Mouse (Mus musculus) CH12.LX (cell line): ENCODE measurements at regions not wholly inside any gene's neighbourhood (a gene's known extent, or its start where the extent isn't known, plus 50 kb on each side); places are given as distances from the start of the nearest gene placed in this dataset.

Experiments
- DNase-seq: peaks from one replicate; pipeline ENCODE4 v3.0.0-alpha.2; 2013; ENCODE audit errors: extremely low read depth
- H3K27ac ChIP-seq: 2 replicates; pipeline ENCODE4 v1.5.1; 2012; ENCODE audit warnings: low read depth, mild to moderate bottlenecking, control low read depth, moderate library complexity; ENCODE audit not compliant: insufficient read depth
- H3K27me3 ChIP-seq: replicated peaks from 2 replicates; pipeline ENCODE3; 2012; ENCODE audit warnings: inconsistent platforms
- H3K36me3 ChIP-seq, 2 experiments: replicated peaks in 1 of 2; 2 replicates each; pipeline versions ENCODE3 to v1.6.1; 2012; ENCODE audit warnings: inconsistent platforms in 1 of 2, low read length in 1 of 2, mild to moderate bottlenecking in 1 of 2, mixed read lengths in 1 of 2, moderate library complexity in 1 of 2; ENCODE audit not compliant: control insufficient read depth in 1 of 2, insufficient read depth in 1 of 2
- H3K4me1 ChIP-seq, 2 experiments: 2 replicates each; pipeline ENCODE4 v1.6.1; 2012; ENCODE audit warnings: inconsistent platforms in 1 of 2, moderate library complexity in 1 of 2; ENCODE audit not compliant: insufficient read depth in 2 of 2, control insufficient read depth in 1 of 2
- H3K4me2 ChIP-seq: 2 replicates; pipeline ENCODE4 v1.6.1; 2012; ENCODE audit warnings: low read depth, mild to moderate bottlenecking, control low read depth; ENCODE audit not compliant: poor library complexity, insufficient read depth, severe bottlenecking
- H3K4me3 ChIP-seq, 3 experiments: fragments of 150-350 bp in 1 of 3; sonication (generic) in 1 of 3; replicated peaks in 1 of 3; 2 replicates each; pipeline versions ENCODE3 to v1.5.1; 2011 to 2012; ENCODE audit warnings: low read depth in 2 of 3, low read length in 2 of 3, mild to moderate bottlenecking in 2 of 3, moderate library complexity in 2 of 3, control low read depth in 1 of 3, improper control_type of control experiment in 1 of 3, inconsistent platforms in 1 of 3, mixed read lengths in 1 of 3; ENCODE audit not compliant: poor library complexity in 1 of 3
- H3K79me2 ChIP-seq: replicated peaks from 2 replicates; pipeline ENCODE4 v1.6.1; 2012; ENCODE audit warnings: mild to moderate bottlenecking, moderate library complexity; ENCODE audit not compliant: control insufficient read depth, poor library complexity, insufficient read depth, severe bottlenecking; ENCODE audit errors: extremely low read depth
- H3K9ac ChIP-seq: 2 replicates; pipeline ENCODE4 v1.6.1; 2012; ENCODE audit warnings: low read depth, mild to moderate bottlenecking, control low read depth, moderate library complexity; ENCODE audit not compliant: insufficient read depth
- H3K9me3 ChIP-seq: replicated peaks from 2 replicates; pipeline ENCODE3; 2012; ENCODE audit warnings: low read length, inconsistent platforms, mixed read lengths
- BHLHE40 ChIP-seq: IDR thresholded peaks from 2 replicates; pipeline ENCODE4 v1.6.1; 2011; ENCODE audit warnings: mild to moderate bottlenecking, low read depth, low read length, improper control_type of control experiment
- CHD1 ChIP-seq: IDR thresholded peaks from 2 replicates; pipeline ENCODE4 v1.6.1; 2012; ENCODE audit warnings: low read depth, low read length, improper control_type of control experiment, inconsistent platforms
- CHD2 ChIP-seq: IDR thresholded peaks from 2 replicates; pipeline ENCODE4 v1.6.1; 2011; ENCODE audit warnings: low read length, improper control_type of control experiment
- CTCF ChIP-seq, 2 experiments: IDR thresholded peaks in 1 of 2; conservative IDR thresholded peaks in 1 of 2; 2 replicates each; pipeline ENCODE4 v1.5.1; 2011 to 2012; ENCODE audit warnings: low read depth in 2 of 2, low read length in 2 of 2, improper control_type of control experiment in 1 of 2, inconsistent platforms in 1 of 2, mild to moderate bottlenecking in 1 of 2, moderate library complexity in 1 of 2
- E2F4 ChIP-seq: IDR thresholded peaks from 2 replicates; pipeline ENCODE4 v1.6.1; 2011; ENCODE audit warnings: low read depth, low read length, improper control_type of control experiment; ENCODE audit not compliant: insufficient replicate concordance
- ELF1 ChIP-seq: IDR thresholded peaks from 2 replicates; pipeline ENCODE4 v1.6.1; 2014; ENCODE audit warnings: low read depth, mild to moderate bottlenecking, inconsistent platforms, low read length, improper control_type of control experiment
- HCFC1 ChIP-seq: IDR thresholded peaks from 2 replicates; pipeline ENCODE4 v1.6.1; 2012; ENCODE audit warnings: low read depth, mild to moderate bottlenecking, inconsistent platforms, low read length, improper control_type of control experiment
- IRF4 ChIP-seq: IDR thresholded peaks from 2 replicates; pipeline ENCODE4 v1.6.1; 2014; ENCODE audit warnings: low read depth, mild to moderate bottlenecking, inconsistent platforms, low read length, improper control_type of control experiment
- JUN ChIP-seq: IDR thresholded peaks from 2 replicates; pipeline ENCODE4 v1.6.1; 2011; ENCODE audit warnings: low read depth, mild to moderate bottlenecking, low read length, improper control_type of control experiment, moderate library complexity; ENCODE audit not compliant: insufficient read depth
- JUND ChIP-seq: conservative IDR thresholded peaks from 2 replicates; pipeline ENCODE4 v1.6.1; 2011; ENCODE audit warnings: low read depth, low read length, improper control_type of control experiment
- MAFK ChIP-seq: IDR thresholded peaks from 2 replicates; pipeline ENCODE4 v1.6.1; 2011; ENCODE audit warnings: low read length, improper control_type of control experiment; ENCODE audit not compliant: insufficient replicate concordance
- MAX ChIP-seq: IDR thresholded peaks from 2 replicates; pipeline ENCODE4 v1.6.1; 2011; ENCODE audit warnings: low read length, improper control_type of control experiment
- MEF2A ChIP-seq: IDR thresholded peaks from 2 replicates; pipeline ENCODE4 v1.6.1; 2014; ENCODE audit warnings: low read depth, mild to moderate bottlenecking, inconsistent platforms, low read length, improper control_type of control experiment, borderline replicate concordance
- MXI1 ChIP-seq: IDR thresholded peaks from 2 replicates; pipeline ENCODE4 v1.6.1; 2011; ENCODE audit warnings: mild to moderate bottlenecking, low read depth, low read length, improper control_type of control experiment
- MYC ChIP-seq: IDR thresholded peaks from 2 replicates; pipeline ENCODE4 v1.6.1; 2011; ENCODE audit warnings: low read depth, mild to moderate bottlenecking, improper control_type of control experiment, low read length
- NELFE ChIP-seq: IDR thresholded peaks from 2 replicates; pipeline ENCODE4 v1.6.1; 2011; ENCODE audit warnings: low read depth, low read length, improper control_type of control experiment
- NRF1 ChIP-seq: IDR thresholded peaks from 2 replicates; pipeline ENCODE4 v1.6.1; 2014; ENCODE audit warnings: low read depth, mild to moderate bottlenecking, inconsistent platforms, low read length, improper control_type of control experiment, moderate library complexity
- PAX5 ChIP-seq: IDR thresholded peaks from 2 replicates; pipeline ENCODE4 v1.6.1; 2012; ENCODE audit warnings: low read length, inconsistent platforms, mixed read lengths
- RCOR1 ChIP-seq: conservative IDR thresholded peaks from 2 replicates; pipeline ENCODE4 v1.6.1; 2012; ENCODE audit warnings: low read depth, mild to moderate bottlenecking, inconsistent platforms, low read length, improper control_type of control experiment
- SIN3A ChIP-seq: IDR thresholded peaks from 2 replicates; pipeline ENCODE4 v1.6.1; 2012; ENCODE audit warnings: low read length, improper control_type of control experiment, inconsistent platforms
- TBP ChIP-seq: conservative IDR thresholded peaks from 2 replicates; pipeline ENCODE4 v1.6.1; 2011; ENCODE audit warnings: low read depth, low read length, improper control_type of control experiment
- UBTF ChIP-seq: IDR thresholded peaks from 2 replicates; pipeline ENCODE4 v1.6.1; 2012; ENCODE audit warnings: low read depth, mild to moderate bottlenecking, inconsistent platforms, low read length, improper control_type of control experiment, moderate library complexity
- USF2 ChIP-seq: conservative IDR thresholded peaks from 2 replicates; pipeline ENCODE4 v1.6.1; 2011; ENCODE audit warnings: low read depth, low read length, improper control_type of control experiment
- ZMIZ1 ChIP-seq: IDR thresholded peaks from 2 replicates; pipeline ENCODE4 v1.6.1; 2012; ENCODE audit warnings: low read depth, mild to moderate bottlenecking, inconsistent platforms, low read length, improper control_type of control experiment
- ZNF384 ChIP-seq: IDR thresholded peaks from 2 replicates; pipeline ENCODE4 v1.6.1; 2012; ENCODE audit warnings: low read depth, low read length, improper control_type of control experiment, inconsistent platforms
- dilution Hi-C: fragments of 300-500 bp; cut with MboI; formaldehyde crosslinking; loops from 2 replicates; pipeline ENCODE4 v1.14.3; 2020; ENCODE audit warnings: low sequenced_read_pairs; ENCODE audit not compliant: extremely low pct_unique_long_range_greater_than_20kb, extremely low pct_ligation_motif_present
- in situ Hi-C: fragments of 300-500 bp; cut with MboI; formaldehyde crosslinking; loops from 3 replicates; pipeline ENCODE4 v1.14.3; 2019; ENCODE audit warnings: low sequenced_read_pairs, low pct_ligation_motif_present, low pct_unique_long_range_greater_than_20kb, mixed read lengths

GRCm38 (mm10) chr10:110858098-110858360 is 61.6 kb upstream of the Csrp2 start:
- Histone ChIP-seq H3K4me1 (no peaks in the 10 kb centered on the region), H3K27me3 (no peaks in the 10 kb centered on the region), H3K27ac (no peak overlapping the region), H3K4me3 (no peak overlapping the region), H3K79me2 (no peaks in the 10 kb centered on the region), H3K9me3 (no peaks in the 10 kb centered on the region), H3K9ac (no peak overlapping the region), H3K36me3 (no peaks in the 10 kb centered on the region), H3K4me2 (no peak overlapping the region)
- TF ChIP-seq BHLHE40 (no peak), NELFE (no peak), MXI1 (no peak), CHD2 (no peak), JUN (no peak)
- dilution Hi-C loops: no loop called here
- no peak for DNase-seq
- in situ Hi-C loops: no loop called here

- in situ Hi-C loops: no loop called here
Observed at GRCm38 (mm10) chr10:110858407-110858920, 61.1 kb upstream of the Csrp2 start.

GRCm38 (mm10) chr10:110859307-110859706 is 60.3 kb upstream of the Csrp2 start:
- H3K4me3 ChIP-seq: no peak overlapping the region
- in situ Hi-C loops: no loop called here
- no peak overlapping the region for H3K9ac ChIP-seq
- H3K36me3 ChIP-seq: no peaks in the 10 kb centered on the region
- DNase-seq: no peak
- H3K27ac ChIP-seq: no peak overlapping the region
- TF ChIP-seq JUND (no peak), MEF2A (no peak), MXI1 (no peak), UBTF (no peak), ZMIZ1 (no peak), CTCF (conservative IDR thresholded peaks at IDR 0.05 in 1 of 2, IDR thresholded peaks at IDR 0.05 in 1 of 2; ENCODE audit: low read depth in 2 of 2, low read length in 2 of 2) (no peak), MYC (no peak)
- H3K4me1 ChIP-seq: no peaks in the 10 kb centered on the region
- H3K27me3 ChIP-seq: no peaks in the 10 kb centered on the region
- H3K4me2 ChIP-seq: no peak overlapping the region
- no peaks in the 10 kb centered on the region for H3K79me2 ChIP-seq
- H3K9me3 ChIP-seq: no peaks in the 10 kb centered on the region
- dilution Hi-C loops: no loop called here

More at GRCm38 (mm10) chr10:110858407-110858920, 61.1 kb upstream of the Csrp2 start:
- H3K27ac ChIP-seq: no peak overlapping the region
- dilution Hi-C loops: no loop called here
- H3K27me3 ChIP-seq: no peaks in the 10 kb centered on the region
- H3K4me3 ChIP-seq: no peak overlapping the region
- H3K9me3 ChIP-seq: no peaks in the 10 kb centered on the region
- DNase-seq: no peak
- no peak overlapping the region for H3K9ac ChIP-seq
- no peaks in the 10 kb centered on the region for H3K36me3 ChIP-seq
- TF ChIP-seq JUND: no peak
- no peak for TF ChIP-seq NRF1
- no peak for TF ChIP-seq ELF1
- TF ChIP-seq IRF4: no peak
- TF ChIP-seq USF2: no peak
- no peak for TF ChIP-seq SIN3A
- no peak for TF ChIP-seq TBP
- TF ChIP-seq ZNF384: no peak
- TF ChIP-seq CHD1: no peak
- no peak for TF ChIP-seq MAFK
- TF ChIP-seq HCFC1: no peak
- TF ChIP-seq E2F4: no peak
- TF ChIP-seq PAX5: no peak
- TF ChIP-seq RCOR1: no peak
- no peak for TF ChIP-seq MAX
- TF ChIP-seq ZMIZ1: no peak
- no peak for TF ChIP-seq UBTF
- TF ChIP-seq CTCF (conservative IDR thresholded peaks at IDR 0.05 in 1 of 2, IDR thresholded peaks at IDR 0.05 in 1 of 2; ENCODE audit: low read depth in 2 of 2, low read length in 2 of 2): no peak
- H3K79me2 ChIP-seq: no peaks in the 10 kb centered on the region
- H3K4me2 ChIP-seq: no peak overlapping the region
- no peaks in the 10 kb centered on the region for H3K4me1 ChIP-seq
